Mouse (Mus musculus): ENCODE results near the gene Sycn. TPM values are rescaled to one million over a fixed set of nuclear protein-coding genes. Genes with fewer than 3 reads are reported as not detected.

Sycn gene
- polyA plus RNA-seq, 1 experiment = 0.31 TPM

DNA sequence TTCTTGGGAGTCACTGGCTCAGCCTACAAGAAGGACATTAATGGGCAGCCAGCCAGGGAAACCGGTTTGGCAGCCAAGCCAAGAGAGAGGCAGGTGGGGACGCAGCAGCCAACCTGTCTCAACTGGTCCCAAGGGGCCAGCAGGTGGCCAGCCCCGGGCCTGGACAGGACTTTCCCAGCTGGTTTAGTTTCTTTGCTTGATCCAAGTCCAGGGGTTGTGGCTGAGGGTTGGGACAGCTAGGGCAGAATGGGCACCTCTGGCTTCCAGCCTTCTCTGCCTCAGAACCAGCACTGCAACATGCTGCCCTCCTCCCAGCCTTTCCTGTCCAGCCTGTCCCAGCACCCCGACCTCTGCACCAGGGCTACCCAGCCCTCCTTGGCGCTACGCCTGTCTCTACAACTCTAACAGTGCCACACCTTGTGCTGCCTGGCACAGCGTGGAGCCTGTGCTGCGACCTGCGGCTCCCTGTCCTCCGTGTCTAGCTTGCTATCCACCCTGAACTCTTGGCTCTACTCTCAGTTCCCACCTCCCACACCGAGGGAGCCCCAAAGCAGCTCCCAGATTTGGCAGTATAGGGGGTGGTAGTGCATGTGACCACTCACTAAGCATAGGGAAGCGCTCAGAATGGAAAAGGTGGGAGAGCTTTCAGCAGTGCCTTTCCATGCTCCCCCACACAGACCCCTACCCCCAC lies 29.8 kb downstream of the Sycn start:
- H3K4me3 ChIP-seq (ENCODE audit: control insufficient read depth, low read depth, low read length) = no peak overlapping the region
- no peaks in the 10 kb centered on the region for H3K27me3 ChIP-seq (ENCODE audit: control insufficient read depth, insufficient read depth, low read length)
- H3K36me3 ChIP-seq (ENCODE audit: control insufficient read depth, insufficient read depth, low read length) = peaks cover 1% of the 10 kb centered on the region; the same call in 1 of the 2 replicates
- TF ChIP-seq POLR2A (IDR thresholded peaks at IDR 0.05; ENCODE audit: control insufficient read depth, low read depth, low read length) (no peak), CTCF (IDR thresholded peaks at IDR 0.05; ENCODE audit: control insufficient read depth, insufficient read depth, insufficient replicate concordance, low read depth, low read length) (no peak)
- no peaks in the 10 kb centered on the region for H3K4me1 ChIP-seq (ENCODE audit: control insufficient read depth, insufficient read depth, low read length)
- no peak overlapping the region for H3K27ac ChIP-seq (ENCODE audit: control insufficient read depth, insufficient read depth, low read depth, low read length)

DNA sequence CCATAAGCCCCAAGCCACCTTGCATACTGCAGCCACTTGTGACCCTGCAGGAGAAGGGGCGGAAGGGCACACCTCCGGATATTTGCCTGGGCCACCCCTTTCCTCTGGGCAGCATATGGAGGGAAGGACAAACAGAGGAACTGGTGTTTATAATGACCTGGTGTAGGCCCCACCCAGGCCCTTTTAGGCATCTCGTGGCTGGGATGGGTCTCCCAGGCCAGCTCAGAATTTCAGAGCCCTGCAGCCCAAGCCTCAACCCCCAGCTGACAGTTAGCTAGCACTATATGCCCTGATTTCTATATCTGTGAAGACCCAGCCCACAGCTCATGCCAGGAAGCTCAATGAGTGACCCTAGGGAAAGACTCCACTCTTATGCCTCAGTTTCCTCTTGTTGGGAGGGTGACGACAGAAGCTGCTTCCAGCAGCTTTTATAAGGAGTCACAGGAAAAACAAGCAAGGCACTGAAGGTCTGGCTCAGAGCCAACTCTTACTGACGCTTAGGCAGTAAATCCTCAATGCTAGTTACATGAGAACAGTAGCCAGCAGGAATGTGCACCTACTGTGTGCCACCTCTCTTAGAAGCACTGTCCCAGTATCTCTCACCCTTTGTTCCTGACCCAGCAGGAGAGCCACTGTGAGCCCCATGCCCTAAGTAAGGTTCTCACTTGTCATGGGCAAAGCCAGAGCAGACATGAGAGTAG lies 30.4 kb downstream of the Sycn start:
- Histone ChIP-seq H3K36me3 (ENCODE audit: control insufficient read depth, insufficient read depth, low read length) (peaks cover 1% of the 10 kb centered on the region; the same call in 1 of the 2 replicates), H3K27ac (ENCODE audit: control insufficient read depth, insufficient read depth, low read depth, low read length) (no peak overlapping the region), H3K4me1 (ENCODE audit: control insufficient read depth, insufficient read depth, low read length) (no peaks in the 10 kb centered on the region), H3K27me3 (ENCODE audit: control insufficient read depth, insufficient read depth, low read length) (no peaks in the 10 kb centered on the region), H3K4me3 (ENCODE audit: control insufficient read depth, low read depth, low read length) (no peak overlapping the region)
- TF ChIP-seq POLR2A (IDR thresholded peaks at IDR 0.05; ENCODE audit: control insufficient read depth, low read depth, low read length) (no peak), CTCF (IDR thresholded peaks at IDR 0.05; ENCODE audit: control insufficient read depth, insufficient read depth, insufficient replicate concordance, low read depth, low read length) (no peak)

GRCm38 (mm10) chr7:28572689-28573088 lies 32.0 kb downstream of the Sycn start:
- TF ChIP-seq CTCF (IDR thresholded peaks at IDR 0.05; ENCODE audit: control insufficient read depth, insufficient read depth, insufficient replicate concordance, low read depth, low read length) = no peak
- TF ChIP-seq POLR2A (IDR thresholded peaks at IDR 0.05; ENCODE audit: control insufficient read depth, low read depth, low read length) = no peak
- H3K27me3 ChIP-seq (ENCODE audit: control insufficient read depth, insufficient read depth, low read length) = no peaks in the 10 kb centered on the region
- no peaks in the 10 kb centered on the region for H3K4me1 ChIP-seq (ENCODE audit: control insufficient read depth, insufficient read depth, low read length)
- no peak overlapping the region for H3K4me3 ChIP-seq (ENCODE audit: control insufficient read depth, low read depth, low read length)
- no peak overlapping the region for H3K27ac ChIP-seq (ENCODE audit: control insufficient read depth, insufficient read depth, low read depth, low read length)
- H3K36me3 ChIP-seq (ENCODE audit: control insufficient read depth, insufficient read depth, low read length) = peaks cover under 1% of the 10 kb centered on the region; the same call in 1 of the 2 replicates

DNA sequence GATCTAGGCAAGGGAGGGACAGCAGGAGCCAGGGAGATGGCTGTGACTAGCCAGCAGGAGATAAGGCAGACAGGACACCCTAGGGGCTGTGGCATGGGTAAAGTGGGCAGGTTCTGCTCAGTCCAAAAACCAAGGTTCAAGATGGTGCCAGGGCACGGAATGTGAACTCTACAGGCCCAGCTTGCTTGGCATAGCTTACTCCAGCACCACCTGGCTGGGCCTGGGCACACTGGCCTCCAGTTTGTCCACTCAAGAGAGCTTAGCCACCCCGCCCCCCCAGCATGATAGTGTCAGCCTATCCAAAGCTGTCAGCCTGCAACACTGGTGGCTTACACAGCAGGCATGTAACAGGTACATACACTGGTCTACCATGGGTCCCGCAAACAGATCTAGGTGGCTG lies 32.6 kb downstream of the Sycn start:
- TF ChIP-seq CTCF (IDR thresholded peaks at IDR 0.05; ENCODE audit: control insufficient read depth, insufficient read depth, insufficient replicate concordance, low read depth, low read length) = no peak
- TF ChIP-seq POLR2A (IDR thresholded peaks at IDR 0.05; ENCODE audit: control insufficient read depth, low read depth, low read length) = no peak
- Histone ChIP-seq H3K27me3 (ENCODE audit: control insufficient read depth, insufficient read depth, low read length) (no peaks in the 10 kb centered on the region), H3K4me1 (ENCODE audit: control insufficient read depth, insufficient read depth, low read length) (no peaks in the 10 kb centered on the region), H3K27ac (ENCODE audit: control insufficient read depth, insufficient read depth, low read depth, low read length) (no peak overlapping the region), H3K36me3 (ENCODE audit: control insufficient read depth, insufficient read depth, low read length) (no peaks in the 10 kb centered on the region), H3K4me3 (ENCODE audit: control insufficient read depth, low read depth, low read length) (no peak overlapping the region)

DNA sequence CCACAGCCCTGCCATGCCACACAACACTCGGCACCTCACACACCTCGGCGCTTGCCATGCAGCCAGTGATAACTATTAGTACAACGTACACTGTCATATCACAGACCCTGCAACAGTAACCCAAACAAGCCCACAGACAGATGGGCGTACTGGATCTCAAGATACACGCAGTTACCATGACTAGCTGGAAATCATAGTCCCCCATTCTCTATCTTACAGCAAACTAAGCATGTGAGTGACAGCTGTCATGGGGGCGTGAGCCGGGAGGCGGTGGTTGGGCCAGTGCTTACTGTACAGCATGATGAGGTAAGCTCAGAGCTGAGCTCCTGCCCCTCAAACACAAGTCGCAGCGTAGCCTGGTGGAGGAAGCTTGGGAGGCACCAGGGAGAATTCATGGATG lies 34.9 kb downstream of the Sycn start:
- no peak overlapping the region for H3K27ac ChIP-seq (ENCODE audit: control insufficient read depth, insufficient read depth, low read depth, low read length)
- H3K4me3 ChIP-seq (ENCODE audit: control insufficient read depth, low read depth, low read length) = no peak overlapping the region
- H3K36me3 ChIP-seq (ENCODE audit: control insufficient read depth, insufficient read depth, low read length) = no peaks in the 10 kb centered on the region
- H3K4me1 ChIP-seq (ENCODE audit: control insufficient read depth, insufficient read depth, low read length) = no peaks in the 10 kb centered on the region
- TF ChIP-seq CTCF (IDR thresholded peaks at IDR 0.05; ENCODE audit: control insufficient read depth, insufficient read depth, insufficient replicate concordance, low read depth, low read length) = no peak
- no peak for TF ChIP-seq POLR2A (IDR thresholded peaks at IDR 0.05; ENCODE audit: control insufficient read depth, low read depth, low read length)
- H3K27me3 ChIP-seq (ENCODE audit: control insufficient read depth, insufficient read depth, low read length) = no peaks in the 10 kb centered on the region

DNA sequence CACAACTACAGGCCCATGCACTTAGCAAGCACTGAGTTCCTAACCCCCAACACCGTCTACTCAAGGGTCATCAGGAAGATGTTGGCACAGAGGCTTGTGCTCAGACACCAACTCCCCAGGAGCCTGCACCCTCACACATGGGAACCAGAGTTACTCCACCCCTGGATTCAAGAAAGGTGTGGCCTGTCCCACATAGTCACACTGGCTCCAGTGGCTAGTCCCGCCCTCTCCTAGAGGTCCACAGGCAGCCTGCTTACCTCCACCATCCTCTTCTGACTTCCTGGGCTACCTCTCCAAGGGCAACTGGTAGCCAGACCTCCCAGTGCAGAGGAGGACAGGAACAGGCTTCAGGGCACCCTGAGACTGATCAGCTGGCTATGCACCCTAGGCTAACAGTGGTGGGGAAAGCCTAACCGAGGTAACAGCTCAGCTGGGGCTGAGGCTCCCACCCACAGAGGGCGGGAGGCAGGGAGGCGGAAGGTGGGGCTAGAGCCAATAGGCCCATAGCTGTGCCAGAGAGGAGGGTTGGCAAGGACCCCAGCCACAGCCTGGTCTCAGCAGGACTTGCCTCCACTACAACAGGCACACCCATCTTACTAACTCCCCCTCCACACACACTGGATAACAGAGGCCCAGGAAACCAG lies 35.7 kb downstream of the Sycn start:
- Histone ChIP-seq H3K27ac (ENCODE audit: control insufficient read depth, insufficient read depth, low read depth, low read length) (no peak overlapping the region), H3K27me3 (ENCODE audit: control insufficient read depth, insufficient read depth, low read length) (no peaks in the 10 kb centered on the region), H3K4me1 (ENCODE audit: control insufficient read depth, insufficient read depth, low read length) (no peaks in the 10 kb centered on the region), H3K4me3 (ENCODE audit: control insufficient read depth, low read depth, low read length) (no peak overlapping the region), H3K36me3 (ENCODE audit: control insufficient read depth, insufficient read depth, low read length) (no peaks in the 10 kb centered on the region)
- no peak for TF ChIP-seq POLR2A (IDR thresholded peaks at IDR 0.05; ENCODE audit: control insufficient read depth, low read depth, low read length)
- TF ChIP-seq CTCF (IDR thresholded peaks at IDR 0.05; ENCODE audit: control insufficient read depth, insufficient read depth, insufficient replicate concordance, low read depth, low read length) = no peak

DNA sequence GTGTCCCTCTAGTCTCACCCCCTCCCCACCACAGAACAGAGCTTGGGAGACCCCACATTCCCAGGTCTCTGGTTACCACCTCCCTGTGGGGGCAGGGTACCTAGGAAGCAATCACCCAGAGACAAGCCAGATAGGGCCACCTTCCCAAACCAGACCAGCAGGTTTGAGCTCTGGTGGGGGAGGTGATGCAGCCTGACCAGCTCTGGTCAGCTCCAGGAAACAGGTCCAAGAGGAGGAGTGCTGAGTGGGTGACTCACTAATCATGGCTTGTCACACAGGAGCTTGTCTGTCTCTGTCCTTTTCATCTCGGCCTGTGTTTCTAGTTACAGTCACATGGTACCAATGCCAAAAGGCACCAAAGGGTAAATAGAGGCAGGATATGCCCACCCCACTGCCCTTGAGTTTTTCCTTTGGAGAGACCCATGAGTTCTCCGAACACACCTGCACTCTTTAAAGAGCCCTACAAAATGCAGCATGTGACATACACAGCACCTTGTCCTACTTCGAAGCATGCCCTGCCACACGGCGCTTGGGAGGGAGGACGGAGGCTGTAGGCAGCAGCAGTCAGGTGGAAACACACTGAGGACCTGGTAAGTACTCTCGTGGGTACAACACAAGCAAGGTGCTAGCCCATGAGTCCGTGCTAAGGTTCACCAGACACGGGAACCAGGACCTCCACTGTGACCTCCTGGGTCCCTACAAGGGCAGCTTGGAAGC lies 37.3 kb downstream of the Sycn start:
- no peak for TF ChIP-seq CTCF (IDR thresholded peaks at IDR 0.05; ENCODE audit: control insufficient read depth, insufficient read depth, insufficient replicate concordance, low read depth, low read length)
- no peak for TF ChIP-seq POLR2A (IDR thresholded peaks at IDR 0.05; ENCODE audit: control insufficient read depth, low read depth, low read length)
- no peak overlapping the region for H3K4me3 ChIP-seq (ENCODE audit: control insufficient read depth, low read depth, low read length)
- no peak overlapping the region for H3K27ac ChIP-seq (ENCODE audit: control insufficient read depth, insufficient read depth, low read depth, low read length)
- H3K36me3 ChIP-seq (ENCODE audit: control insufficient read depth, insufficient read depth, low read length) = no peaks in the 10 kb centered on the region
- no peaks in the 10 kb centered on the region for H3K4me1 ChIP-seq (ENCODE audit: control insufficient read depth, insufficient read depth, low read length)
- H3K27me3 ChIP-seq (ENCODE audit: control insufficient read depth, insufficient read depth, low read length) = no peaks in the 10 kb centered on the region
